Mouse (Mus musculus) midbrain, embryonic 15.5 days (tissue): Measurements from ENCODE around the gene Zfp629. TPM values are rescaled to one million over a fixed set of nuclear protein-coding genes. Genes with fewer than 3 reads are reported as not detected.

Experiments
- polyA plus RNA-seq: library from polyadenylated mRNA; unstranded; fragments of >200 nt; fragmentation: Nextera tagmentation; extraction: Ambion mirVana; gene quantifications from 2 replicates; pipeline ENCODE4 v1.2.1, GENCODE M21; 2015

Zfp629 gene
- polyA plus RNA-seq, 1 experiment from 2014 or later, result 25.5 TPM

Other genes starting within 250 kb of the Zfp629 start
- gene Zfp747, start 239.7 kb downstream of the Zfp629 start, polyA plus RNA-seq, result 10.3 and 10.5 TPM in 2 replicates
- gene 9130019O22Rik, start 228.6 kb downstream of the Zfp629 start, polyA plus RNA-seq, result 5.2 and 6.6 TPM in 2 replicates
- gene E430018J23Rik, start 222.2 kb downstream of the Zfp629 start, polyA plus RNA-seq, result 6.3 and 6.6 TPM in 2 replicates
- gene Zfp764, start 209.0 kb downstream of the Zfp629 start, polyA plus RNA-seq, result 5.7 and 6.4 TPM in 2 replicates
- gene Zfp688, start 193.7 kb downstream of the Zfp629 start, polyA plus RNA-seq, result 32.0 and 34.2 TPM in 2 replicates
- gene Zfp689, start 166.6 kb downstream of the Zfp629 start, polyA plus RNA-seq, result 16.1 and 16.4 TPM in 2 replicates
- 40.5 TPM in 2 replicates for gene Prr14, start 156.2 kb downstream of the Zfp629 start, polyA plus RNA-seq
- gene Fbrs, start 136.6 kb downstream of the Zfp629 start, polyA plus RNA-seq, result 13.8 and 15.9 TPM in 2 replicates
- 60.4 and 68.0 TPM in 2 replicates for gene Srcap, start 103.8 kb downstream of the Zfp629 start, polyA plus RNA-seq
- 17.4 and 17.5 TPM in 2 replicates for gene Gm42715, start 96.2 kb downstream of the Zfp629 start, polyA plus RNA-seq
- 5.7 and 6.3 TPM in 2 replicates for gene Tmem265, start 54.4 kb downstream of the Zfp629 start, polyA plus RNA-seq
- gene Phkg2, start 42.5 kb downstream of the Zfp629 start, polyA plus RNA-seq, result 60.0 and 61.0 TPM in 2 replicates
- 10.8 and 10.9 TPM in 2 replicates for gene Ccdc189, start 27.2 kb downstream of the Zfp629 start, polyA plus RNA-seq
- 47.9 and 51.1 TPM in 2 replicates for gene Rnf40, start 27.0 kb downstream of the Zfp629 start, polyA plus RNA-seq
- gene Bcl7c, start 93.1 kb upstream of the Zfp629 start, polyA plus RNA-seq, result 52.9 and 59.2 TPM in 2 replicates
- 3.7 and 3.8 TPM in 2 replicates for gene Ctf1, start 96.9 kb upstream of the Zfp629 start, polyA plus RNA-seq
- gene Ctf2, start 116.4 kb upstream of the Zfp629 start, polyA plus RNA-seq, result 0.12 and 0.15 TPM in 2 replicates
- gene Fbxl19, start 128.7 kb upstream of the Zfp629 start, polyA plus RNA-seq, result 10.8 and 12.1 TPM in 2 replicates
- 8.1 and 9.8 TPM in 2 replicates for gene Orai3, start 154.0 kb upstream of the Zfp629 start, polyA plus RNA-seq
- 21.5 and 21.6 TPM in 2 replicates for gene Setd1a, start 160.9 kb upstream of the Zfp629 start, polyA plus RNA-seq
- gene Gm49388, start 169.8 kb upstream of the Zfp629 start, polyA plus RNA-seq, result not detected in 2 replicates
- 8.9 and 10.2 TPM in 2 replicates for gene Hsd3b7, start 184.8 kb upstream of the Zfp629 start, polyA plus RNA-seq
- gene Stx4a, start 208.5 kb upstream of the Zfp629 start, polyA plus RNA-seq, result 19.5 and 21.8 TPM in 2 replicates
- gene Stx1b, start 208.8 kb upstream of the Zfp629 start, polyA plus RNA-seq, result 70.0 and 72.9 TPM in 2 replicates